Mouse (Mus musculus) kidney, adult 18-20 months (tissue): ENCODE measurements around the gene Btbd10.

Experiments used
- DNase-seq: peaks from one replicate; pipeline ENCODE4 v3.0.0; 2021

Gene Btbd10

DNA sequence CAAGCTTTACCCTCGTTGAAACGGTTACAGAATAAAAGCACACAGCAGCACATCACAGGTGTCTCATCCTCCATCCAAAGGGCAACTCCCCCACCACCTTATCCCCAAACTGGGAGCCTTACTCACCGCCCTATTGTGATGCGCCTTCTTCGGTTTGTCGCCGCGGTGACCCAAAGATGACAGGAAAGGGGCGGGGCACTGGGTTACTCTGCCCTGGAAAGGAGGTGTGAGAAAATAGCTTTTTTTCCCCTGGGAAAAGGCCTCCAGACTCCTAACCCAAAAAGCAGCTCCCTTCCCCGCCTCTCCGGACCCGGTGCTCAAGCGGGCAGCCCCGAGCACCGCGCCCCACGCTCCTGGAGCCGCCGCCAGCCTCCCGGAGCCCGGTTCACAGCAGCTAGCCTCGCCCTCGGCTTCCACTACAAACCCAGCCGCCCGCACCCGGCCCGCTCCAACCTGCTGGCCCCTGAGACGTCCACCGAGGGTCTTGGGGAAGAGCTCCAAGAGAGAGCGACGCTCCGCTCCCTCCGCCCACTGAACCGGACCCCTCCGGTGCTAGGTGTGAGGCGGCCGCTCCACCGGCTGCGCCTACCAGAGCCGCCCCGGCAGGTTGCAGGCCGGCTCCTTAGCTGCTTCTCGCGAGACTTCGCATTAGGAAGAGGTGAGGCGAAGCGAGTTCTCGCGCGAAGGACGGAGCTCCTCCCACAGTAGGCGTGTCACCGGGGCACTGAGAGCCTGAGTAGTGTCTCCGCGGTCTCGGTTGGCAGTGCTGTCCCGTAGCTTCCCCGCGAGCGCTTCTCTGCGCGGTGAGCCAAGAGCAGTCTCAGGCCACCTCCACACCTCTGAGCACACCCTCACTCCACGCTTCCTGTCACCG is at the start of gene Btbd10:
Gene Btbd10 (minus strand): TSS at position 647 of the 874 bp plus-strand sequence.
- DNase-seq = peak; percentile 99

DNA sequence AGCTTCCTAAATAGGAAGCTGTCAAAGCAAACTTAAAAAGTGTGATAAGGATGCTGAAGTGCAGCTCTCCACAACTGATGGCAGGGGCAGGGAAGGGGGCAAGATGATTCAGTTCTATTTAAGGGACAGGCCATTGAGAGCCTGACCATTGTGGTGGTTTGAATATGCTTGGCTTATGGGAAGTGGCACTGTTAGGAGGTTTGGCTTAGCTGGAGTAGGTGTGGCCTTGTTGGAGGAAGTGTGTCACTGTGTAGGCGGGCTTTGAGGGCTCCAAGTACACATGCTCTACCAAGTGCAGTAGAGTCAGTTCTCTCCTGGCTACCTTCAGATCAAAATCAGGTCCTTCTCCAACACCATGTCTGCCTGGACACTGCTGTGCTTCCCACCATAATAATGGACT is 47.3 kb upstream of the Btbd10 start:
- no peak for DNase-seq

DNA sequence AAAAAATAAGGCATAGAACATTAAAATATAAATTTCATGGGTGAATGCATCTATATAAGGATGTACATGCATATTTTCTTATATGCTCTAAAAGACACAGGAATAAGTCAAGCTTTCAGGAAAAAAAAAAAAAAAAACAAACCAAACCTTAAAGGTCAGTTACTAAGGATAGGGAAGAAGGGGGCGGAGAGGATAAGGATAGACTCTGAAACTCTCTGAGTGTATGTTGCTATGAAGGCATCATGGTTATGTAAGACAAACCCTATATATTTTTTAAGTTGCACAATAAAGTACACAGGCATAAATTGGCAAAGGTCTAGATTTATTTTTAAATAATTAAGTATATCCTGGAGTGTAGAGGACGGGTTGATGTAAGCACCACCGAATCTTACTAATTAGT is 46.1 kb upstream of the Btbd10 start:
- DNase-seq = no peak

DNA sequence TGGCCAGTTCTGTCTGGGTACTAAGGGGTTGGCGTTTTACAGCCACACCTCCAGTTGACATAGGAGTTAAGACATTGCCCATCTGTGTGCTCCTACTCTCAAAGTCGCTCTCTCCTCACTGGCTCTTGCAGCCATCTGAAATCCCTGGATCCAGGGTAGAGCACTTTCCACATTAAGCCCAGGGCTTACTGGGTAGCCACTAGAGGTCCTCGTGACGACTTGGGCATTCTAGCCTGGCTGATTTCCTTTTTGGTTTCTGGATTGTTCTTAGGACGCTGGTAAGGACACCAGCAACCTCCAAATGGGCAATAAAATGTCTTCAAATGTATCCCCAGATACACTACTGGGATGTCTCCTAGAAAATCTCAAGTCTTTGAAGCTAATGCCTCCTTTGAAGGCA is 39.5 kb upstream of the Btbd10 start:
- DNase-seq = no peak

DNA sequence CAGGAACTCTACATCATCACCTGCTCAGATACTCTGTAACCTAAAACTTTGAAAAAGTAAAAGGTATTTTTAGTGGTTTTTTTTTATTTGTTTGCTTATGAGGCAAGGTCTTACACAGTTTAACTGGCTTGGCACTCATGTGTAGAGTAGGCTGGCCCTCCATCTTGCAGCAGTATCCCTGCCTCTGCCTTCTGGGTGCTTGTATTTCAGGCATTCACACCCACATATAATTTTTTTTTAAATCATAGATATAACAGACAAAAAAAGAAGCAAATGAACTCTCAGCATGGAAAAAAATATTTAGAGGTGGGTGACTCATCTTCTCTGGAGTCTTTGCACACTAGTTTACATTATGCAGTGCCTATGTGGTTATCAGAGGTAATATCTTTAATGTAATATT is 28.9 kb upstream of the Btbd10 start:
- DNase-seq = no peak

DNA sequence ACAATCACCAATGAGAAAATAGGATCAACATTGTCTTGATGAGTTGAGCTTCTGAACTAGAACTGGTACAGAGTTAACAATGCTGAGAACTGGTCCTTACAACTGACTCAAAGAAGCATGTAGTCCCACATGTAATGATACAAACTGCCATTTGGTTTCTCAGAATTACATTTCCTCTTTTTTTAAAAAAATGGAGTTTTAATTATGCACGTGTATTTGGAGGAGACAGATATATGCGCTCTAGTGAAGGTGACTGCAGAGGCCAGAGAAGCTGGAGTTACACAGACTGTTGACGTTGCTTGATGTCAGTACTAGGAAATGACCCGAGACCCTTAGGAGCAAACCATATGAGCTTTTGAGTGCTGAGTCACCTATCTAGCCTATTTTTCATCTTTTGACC is 27.5 kb upstream of the Btbd10 start:
- no peak for DNase-seq

DNA sequence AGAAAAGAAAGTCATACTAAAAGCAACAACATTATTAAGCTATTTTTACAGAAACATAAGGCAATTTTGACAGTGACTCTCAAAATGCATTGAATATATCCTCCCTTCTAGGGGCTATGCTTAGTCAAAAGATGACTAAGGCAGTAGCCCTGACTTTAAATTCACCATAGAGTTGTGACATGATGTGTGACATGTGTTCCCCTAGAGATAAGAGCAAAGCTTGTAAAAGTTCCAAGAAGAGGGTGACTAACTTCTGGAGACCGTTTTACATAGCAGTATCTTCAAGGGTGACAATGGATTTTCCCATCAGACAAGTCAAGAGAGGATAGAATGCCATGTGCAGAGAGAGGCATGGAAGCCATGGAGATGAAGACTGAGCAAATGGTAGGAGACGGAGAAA is 22.4 kb upstream of the Btbd10 start:
- no peak for DNase-seq

DNA sequence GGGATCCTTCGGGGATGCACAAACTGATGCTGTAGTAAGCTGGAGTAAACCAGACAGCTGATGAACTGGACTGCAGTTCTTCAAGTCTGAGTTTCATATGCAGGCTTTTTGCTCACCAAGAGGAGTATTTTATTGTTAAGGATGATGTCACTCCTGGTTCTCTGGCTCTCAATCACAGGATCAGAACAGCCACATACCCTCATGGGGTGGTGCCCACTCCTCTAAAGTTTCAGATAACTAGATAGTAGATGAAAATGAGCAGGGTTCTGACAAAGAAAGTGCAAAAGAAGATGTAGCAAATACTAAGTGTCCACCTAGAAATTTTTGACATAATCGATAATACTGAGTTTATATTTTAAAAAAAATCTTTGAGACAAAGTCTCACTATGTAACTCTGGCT is 19.3 kb upstream of the Btbd10 start, which contains the start of gene Pth:
Gene Pth (minus strand): TSS at position 101 of the 400 bp plus-strand sequence.
- DNase-seq = no peak

DNA sequence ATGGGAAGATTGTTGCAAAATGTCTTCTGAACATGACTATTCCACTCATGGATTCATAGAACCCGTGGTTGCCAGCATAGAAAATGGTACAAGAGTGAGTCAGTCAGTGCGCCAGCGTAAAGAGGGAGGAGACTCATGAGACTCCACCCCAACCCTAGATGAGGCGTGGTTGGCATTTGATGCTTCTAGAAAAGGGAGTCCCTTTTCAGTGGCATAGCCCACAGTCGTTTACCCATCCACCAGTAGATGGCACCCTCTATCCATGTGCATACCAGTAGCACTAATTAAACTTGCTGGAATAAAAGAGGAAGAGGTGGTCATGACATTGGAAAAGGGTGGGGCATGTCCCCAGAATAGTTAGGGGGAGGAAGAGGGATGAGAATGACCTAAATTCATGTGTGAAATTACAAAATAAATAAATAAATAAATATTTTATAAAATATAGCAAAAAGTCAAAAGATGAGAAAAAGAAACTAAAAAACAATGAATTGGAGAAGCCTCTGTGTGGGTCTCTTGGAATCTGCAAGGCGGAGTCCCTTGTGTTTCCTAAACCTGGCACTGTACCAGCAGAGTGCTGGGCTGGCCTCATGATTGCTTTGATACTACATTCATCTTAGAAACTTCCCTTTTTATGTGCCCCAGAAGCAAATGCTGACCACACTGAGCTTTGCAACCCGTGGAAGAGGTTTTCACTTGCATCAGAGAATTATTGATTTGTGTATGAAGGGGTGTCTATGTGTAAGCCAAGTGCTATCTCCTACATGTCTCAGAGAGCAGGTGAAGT is 8.9 kb upstream of the Btbd10 start:
- DNase-seq = peak; percentile 72

DNA sequence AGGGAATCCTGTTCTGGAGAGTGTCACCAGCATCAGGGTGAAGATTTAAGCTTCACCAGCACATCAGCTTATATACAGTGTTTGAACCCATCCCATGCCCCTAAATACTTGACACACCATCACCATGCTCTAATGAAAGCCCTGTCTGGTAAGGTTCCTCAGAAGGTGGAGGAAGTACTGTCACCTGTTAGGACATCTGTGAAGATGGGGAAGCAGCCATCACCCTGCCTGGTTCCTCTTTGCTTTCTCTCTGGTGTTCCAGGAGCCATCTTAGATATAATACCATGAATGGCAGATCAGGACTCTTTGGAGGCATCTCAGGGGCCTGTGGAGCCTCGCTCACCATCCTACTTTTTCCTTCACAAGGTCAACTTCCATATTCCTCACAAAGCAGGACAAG is 3.5 kb upstream of the Btbd10 start:
- no peak for DNase-seq

DNA sequence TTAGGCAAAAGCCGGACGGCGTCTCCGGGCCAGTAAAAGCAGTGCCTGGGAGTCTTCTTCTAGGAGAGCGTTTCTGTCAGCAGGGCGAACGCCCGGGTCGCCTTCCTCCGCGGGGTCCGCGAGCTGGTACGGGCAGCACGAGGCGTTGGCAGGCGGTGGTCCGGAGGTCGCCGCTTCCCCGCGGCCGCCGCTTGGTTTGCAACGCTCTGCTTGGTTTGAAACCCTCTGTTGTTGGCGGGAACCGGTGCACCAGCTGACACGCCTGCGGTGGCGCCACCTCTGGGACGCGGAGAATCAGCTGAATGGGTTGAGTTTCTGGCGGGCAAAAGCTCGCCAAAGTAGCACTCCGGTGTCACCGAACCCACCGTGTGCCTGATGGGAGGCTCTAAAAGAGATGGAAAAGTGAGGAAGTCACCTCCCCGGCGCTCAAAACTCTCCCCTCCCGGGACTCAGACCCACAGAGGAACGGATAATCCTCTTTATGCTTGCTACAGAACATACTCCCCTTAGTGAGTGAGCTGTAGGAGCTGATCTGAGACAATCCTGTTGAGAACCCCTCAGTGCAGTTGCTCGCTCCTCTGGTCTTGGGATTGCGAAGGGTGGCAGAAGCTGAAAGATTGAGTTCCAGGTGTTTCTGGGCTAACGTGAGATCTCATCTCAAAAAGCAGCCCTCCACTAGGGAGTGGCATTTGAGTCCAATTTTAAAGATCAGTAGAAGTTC is 588 bp upstream of the Btbd10 start:
- peak; percentile 86 for DNase-seq

DNA sequence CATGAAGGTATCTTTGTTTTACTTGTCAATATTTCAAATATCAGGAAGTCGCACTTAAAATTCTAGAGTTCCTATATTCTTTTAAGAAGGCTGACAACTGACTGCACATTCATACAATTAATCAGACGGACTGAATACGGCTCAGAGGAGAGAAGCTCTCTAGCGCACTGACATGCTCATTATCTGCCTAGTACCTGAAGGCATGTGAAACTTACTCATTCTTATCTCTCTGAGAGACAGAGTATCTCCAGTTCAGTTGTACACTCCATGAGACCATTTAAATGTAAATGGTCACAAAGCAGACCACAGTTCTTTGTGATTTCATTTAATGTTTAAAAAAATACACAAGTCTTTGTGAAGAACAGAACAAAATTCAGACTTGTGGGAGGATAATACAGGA is 1.8 kb downstream of the Btbd10 start:
- DNase-seq = no peak

DNA sequence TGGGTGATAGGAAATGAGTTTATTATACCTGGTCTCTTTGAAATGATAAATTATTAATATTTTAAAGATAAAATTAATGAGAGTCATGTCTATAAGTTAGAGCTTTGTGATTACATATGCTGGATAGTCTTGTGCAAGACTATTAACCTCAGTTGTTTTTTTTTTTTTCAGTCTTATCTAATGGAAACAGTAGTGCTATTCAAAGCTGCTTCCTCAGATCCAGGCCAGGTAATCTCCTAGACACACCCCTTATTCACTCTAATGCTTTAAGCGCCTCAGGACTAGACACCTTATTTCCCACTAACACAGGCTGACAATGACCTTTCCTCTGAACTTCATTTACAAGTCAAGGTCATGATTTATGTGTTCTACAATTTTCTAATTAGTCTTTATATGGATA is 20.1 kb downstream of the Btbd10 start:
- no peak for DNase-seq

DNA sequence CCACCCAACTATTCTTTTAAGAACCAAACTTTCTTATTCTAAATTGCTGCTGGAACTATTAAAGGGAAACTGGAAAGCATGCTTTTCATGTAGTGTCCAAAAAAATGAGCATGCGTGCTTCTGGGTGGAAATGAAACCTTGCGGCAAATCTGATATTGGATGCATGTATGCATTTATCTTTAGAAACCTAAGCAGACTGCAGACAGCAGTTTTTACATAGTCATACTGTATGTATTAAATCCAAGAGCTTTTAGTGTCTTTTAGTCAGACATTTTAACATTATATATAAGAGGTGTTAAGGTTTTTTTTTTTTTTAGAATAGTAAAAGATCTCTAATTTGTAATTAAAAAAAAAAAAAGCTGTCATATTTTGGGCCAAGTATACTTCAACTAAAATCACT is 21.5 kb downstream of the Btbd10 start:
- no peak for DNase-seq

DNA sequence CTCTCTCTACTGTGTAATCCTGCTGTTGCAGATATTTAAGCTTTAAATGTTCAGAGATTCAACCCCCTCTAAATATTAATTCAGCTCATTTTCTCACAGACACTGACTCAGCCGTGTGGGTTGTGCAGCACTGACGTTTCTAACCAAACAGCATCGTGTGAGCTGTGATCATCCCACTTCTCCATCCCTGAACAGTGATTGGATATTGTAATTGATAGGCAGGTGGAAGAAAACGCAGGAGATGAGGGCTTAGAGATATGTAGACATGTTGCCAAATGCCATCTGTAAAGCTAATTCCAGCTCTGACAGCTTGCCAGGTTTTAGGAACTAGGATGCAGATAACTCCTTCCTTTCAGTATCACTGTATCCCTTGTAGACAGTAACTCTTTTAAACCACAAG is 21.9 kb downstream of the Btbd10 start:
- DNase-seq = no peak

DNA sequence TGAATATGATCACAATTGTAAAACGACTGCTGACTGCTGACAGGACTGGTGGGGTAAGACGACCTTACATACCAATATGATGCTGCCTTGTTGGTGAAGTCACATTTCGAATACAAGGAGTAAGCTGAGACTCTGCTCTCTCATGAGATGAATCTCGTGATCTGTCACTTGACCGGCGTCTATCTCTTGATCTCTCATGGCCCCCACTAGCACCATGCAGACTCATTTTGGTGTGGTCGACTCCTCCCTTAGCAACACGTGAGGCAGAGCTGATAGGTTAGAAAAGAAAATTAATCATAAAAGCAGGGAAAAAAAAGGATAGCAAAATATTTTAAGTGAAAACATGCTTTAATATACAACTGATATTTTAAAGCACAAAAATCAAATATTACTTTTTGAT is 33.9 kb downstream of the Btbd10 start:
- no peak for DNase-seq

DNA sequence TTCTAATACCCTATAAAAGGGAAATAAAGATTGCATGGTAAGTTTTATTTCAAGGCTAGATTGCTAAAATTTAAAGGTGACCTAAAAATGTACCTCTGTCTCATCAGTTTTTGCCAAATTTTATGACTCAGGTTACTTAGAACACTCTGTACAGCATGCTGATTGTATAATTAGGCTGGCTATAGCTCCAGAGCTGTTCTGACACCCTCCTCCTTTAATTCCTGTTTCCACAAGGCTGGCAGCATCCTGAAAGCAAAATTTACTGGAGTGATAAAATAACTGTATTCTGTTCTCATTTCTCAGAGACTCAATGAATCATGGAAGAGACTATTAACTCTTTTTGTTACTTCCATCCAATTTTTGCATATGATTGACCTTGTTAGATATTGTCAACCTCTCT is 35.2 kb downstream of the Btbd10 start:
- no peak for DNase-seq

DNA sequence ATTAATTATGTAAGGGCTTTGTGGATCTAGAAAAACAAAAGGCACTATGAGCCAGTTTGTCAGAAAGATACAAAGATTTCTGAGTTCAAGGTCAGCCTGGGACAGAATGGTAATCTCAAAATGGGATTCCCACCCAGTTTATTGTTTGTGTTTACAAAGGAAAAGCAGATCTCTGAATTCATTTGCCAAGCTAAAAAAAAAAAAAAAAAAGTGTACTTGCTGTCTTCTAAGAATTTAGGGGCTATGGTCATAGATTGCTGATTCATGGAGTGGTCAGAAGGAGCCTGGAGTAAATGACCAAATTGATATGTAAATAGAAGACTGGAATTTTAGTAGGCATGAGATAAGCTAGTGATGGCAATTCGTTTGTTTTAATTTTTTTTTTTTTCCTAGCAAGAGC is 49.1 kb downstream of the Btbd10 start:
- DNase-seq = no peak

DNA sequence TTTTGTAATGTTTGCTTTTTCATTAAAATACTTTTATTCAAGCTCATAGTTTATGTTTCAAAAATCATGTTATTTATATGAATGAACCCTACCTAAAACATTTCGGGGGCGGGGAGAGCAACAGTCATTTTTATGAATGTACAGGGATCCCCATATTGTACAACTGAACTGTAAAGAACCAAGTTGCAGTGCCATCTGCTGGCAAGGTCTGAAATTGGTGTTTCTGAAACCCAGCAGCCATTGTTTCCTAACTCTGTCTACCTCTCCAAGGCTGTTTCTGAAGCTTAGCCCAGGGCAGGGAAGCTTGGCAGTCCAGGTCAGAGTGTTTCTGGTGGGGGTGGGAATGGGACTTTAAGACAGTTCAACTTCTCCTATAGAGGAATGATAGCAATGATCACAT is 57.4 kb downstream of the Btbd10 start:
- DNase-seq = peak; percentile 61

DNA sequence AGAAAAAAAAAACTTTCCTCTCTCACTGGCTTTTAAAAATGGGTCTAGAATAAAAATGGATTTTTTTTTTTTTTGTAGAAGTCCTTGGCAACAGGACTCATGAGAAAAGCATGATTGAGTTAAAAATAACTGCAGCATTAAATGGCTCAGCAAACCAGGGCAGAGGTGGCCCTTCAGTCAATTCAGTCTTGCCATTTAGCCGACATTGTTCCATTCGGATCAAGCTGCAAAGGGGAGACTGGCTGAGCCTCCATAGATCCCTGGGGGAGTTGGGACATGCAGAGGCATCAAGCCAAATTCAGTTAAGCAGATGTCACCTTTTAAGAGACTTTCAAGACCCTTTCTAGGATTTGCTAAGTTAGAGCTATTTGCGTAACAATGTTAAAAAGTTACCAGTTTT is 59.1 kb downstream of the Btbd10 start:
- no peak for DNase-seq

DNA sequence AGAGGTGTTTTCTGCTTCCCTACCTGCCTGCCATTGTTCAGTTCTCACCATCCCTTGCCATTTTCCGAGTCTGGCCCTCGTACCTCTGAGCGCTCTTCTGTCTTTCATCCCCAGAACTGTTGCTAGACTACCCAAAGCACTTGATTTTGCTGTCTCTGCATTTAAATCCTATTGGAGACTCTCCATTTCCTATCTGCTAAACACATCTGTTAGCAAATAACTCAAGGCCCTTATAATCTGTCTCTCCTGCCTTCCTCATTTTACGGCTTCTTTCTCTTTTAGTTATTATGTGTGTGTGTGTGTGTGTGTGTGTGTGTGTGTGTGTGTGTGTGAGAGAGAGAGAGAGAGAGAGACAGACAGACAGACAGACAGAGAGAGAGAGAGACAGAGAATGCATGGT is 71.4 kb downstream of the Btbd10 start:
- no peak for DNase-seq

DNA sequence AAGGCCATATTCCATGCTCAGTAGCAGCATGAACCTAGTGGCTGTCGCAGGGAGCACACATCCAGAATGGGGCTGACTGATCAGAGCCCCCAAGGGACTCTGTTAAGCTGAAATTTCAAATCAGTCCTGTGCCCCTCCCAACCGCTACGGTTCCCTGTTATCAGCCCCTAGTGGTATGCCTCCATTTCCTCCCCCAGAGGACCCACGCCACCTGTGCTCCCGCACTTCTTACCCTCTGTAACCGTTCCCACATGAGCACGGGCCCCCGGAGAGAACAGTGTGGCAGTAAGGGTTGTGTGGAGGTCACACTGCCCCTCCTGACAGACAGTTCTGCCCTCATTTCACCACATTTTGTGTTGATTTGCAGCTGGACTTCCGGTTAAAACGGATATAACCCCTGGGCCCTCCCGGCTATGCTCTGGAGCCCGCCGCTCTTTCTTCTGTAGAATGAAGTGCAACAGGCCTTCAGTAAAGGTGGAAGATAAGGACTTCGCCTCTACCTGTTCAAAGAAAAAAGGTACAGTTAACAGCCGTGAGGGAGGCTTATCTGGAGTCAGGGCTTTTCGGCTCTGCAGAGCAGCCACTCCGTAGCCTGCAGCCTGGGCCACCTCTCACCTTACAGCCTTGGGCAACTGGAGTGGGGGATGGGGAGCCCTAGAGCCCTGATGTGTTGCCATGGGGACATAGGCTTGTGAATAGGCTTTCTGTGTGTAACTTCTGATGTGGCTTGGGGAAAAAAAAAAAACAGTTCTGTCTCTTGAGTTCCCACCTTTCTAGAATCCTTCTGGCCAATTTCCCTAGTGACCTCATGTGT is 73.9 kb downstream of the Btbd10 start:
- DNase-seq = no peak

DNA sequence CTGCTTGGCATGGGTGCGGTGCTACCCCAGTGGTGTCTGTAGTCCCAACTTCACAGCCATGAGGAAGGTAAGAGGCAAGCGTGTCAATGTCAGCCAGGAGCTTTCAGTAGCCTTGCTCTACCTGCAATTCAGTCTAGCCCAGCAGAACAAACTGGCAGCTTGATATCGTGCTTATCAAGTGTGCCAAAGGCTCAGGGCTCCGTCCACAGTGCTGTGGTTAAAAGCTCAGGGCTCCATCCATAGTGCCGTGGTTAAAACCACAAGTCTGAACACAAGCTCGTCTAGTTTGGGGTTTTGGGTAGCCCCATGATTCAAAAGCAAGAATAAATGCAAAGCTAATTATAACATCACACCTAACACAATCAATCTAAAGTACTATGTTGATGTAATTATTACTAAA is 74.6 kb downstream of the Btbd10 start:
- DNase-seq = no peak
